Mouse (Mus musculus) kidney, postnatal 0 days (tissue): ENCODE results near the gene Wdr62. TPM values are rescaled to one million over a fixed set of nuclear protein-coding genes. Genes with fewer than 3 reads are reported as not detected.
A peak's percentile ranks its signal among the peaks of the same experiment; 100 is the strongest.

ENCODE experiments used
- ATAC-seq: fragments of 200-750 bp; cut with Nextera tagmentation; replicated peaks from 2 replicates; pipeline ENCODE4 v1.8.0; 2017; ENCODE audit warnings: low read depth, moderate number of reproducible peaks, moderate TSS enrichment, moderate library complexity; ENCODE audit not compliant: low FRiP score
- DNase-seq: peaks from one replicate; pipeline ENCODE4 v3.0.0-alpha.2; 2016; ENCODE audit warnings: low spot score
- H3K27ac ChIP-seq: fragments of 300-500 bp; sonication (generic); 2 replicates; pipeline ENCODE4 v1.5.1; 2014; ENCODE audit warnings: mild to moderate bottlenecking
- H3K27me3 ChIP-seq: fragments of 300-500 bp; sonication (generic); 2 replicates; pipeline ENCODE4 v1.6.1; 2014; ENCODE audit warnings: low read length, mixed read lengths; ENCODE audit not compliant: insufficient read depth
- H3K36me3 ChIP-seq: fragments of 300-500 bp; sonication (generic); 2 replicates; pipeline ENCODE4 v1.6.1; 2014; ENCODE audit warnings: low read length, mixed read lengths; ENCODE audit not compliant: insufficient read depth
- H3K4me1 ChIP-seq: fragments of 300-500 bp; sonication (generic); replicated peaks from 2 replicates; pipeline ENCODE4 v1.6.1; 2014; ENCODE audit warnings: antibody characterized with exemption, low read length, mixed read lengths; ENCODE audit not compliant: insufficient read depth
- H3K4me2 ChIP-seq: fragments of 300-500 bp; sonication (generic); 2 replicates; pipeline ENCODE4 v1.6.1; 2014; ENCODE audit warnings: mild to moderate bottlenecking, low read length, moderate library complexity, mixed read lengths
- H3K4me3 ChIP-seq: fragments of 300-500 bp; sonication (generic); replicated peaks from 2 replicates; pipeline ENCODE4 v1.5.1; 2014; ENCODE audit warnings: low read depth, low read length
- H3K9ac ChIP-seq: fragments of 300-500 bp; sonication (generic); 2 replicates; pipeline ENCODE4 v1.6.1; 2014; ENCODE audit warnings: low read depth, low read length
- H3K9me3 ChIP-seq: fragments of 300-500 bp; sonication (generic); replicated peaks from 2 replicates; pipeline ENCODE4 v1.6.1; 2016; ENCODE audit warnings: low read length, inconsistent platforms, mixed read lengths
- CTCF ChIP-seq: IDR thresholded peaks from 2 replicates; pipeline ENCODE4 v1.5.1; 2016; ENCODE audit warnings: antibody characterized with exemption, low read depth, mild to moderate bottlenecking, moderate library complexity
- WGBS: fragments of 180-500 bp; shearing (Covaris S2); extraction: QIAGEN DNeasy Blood & Tissue Kit; methylation state at CpG from one replicate; pipeline ENCODE4 v1.1.7; 2014; 5-methylcytosine and 5-hydroxymethylcytosine counted together
- polyA plus RNA-seq: library from polyadenylated mRNA; unstranded; fragments of >200 nt; fragmentation: Nextera tagmentation; extraction: Ambion mirVana; gene quantifications from 2 replicates; pipeline ENCODE4 v1.2.1, GENCODE M21; 2015

The Wdr62 gene
- polyA plus RNA-seq, 1 experiment from 2014 or later = 2.7 TPM

DNA sequence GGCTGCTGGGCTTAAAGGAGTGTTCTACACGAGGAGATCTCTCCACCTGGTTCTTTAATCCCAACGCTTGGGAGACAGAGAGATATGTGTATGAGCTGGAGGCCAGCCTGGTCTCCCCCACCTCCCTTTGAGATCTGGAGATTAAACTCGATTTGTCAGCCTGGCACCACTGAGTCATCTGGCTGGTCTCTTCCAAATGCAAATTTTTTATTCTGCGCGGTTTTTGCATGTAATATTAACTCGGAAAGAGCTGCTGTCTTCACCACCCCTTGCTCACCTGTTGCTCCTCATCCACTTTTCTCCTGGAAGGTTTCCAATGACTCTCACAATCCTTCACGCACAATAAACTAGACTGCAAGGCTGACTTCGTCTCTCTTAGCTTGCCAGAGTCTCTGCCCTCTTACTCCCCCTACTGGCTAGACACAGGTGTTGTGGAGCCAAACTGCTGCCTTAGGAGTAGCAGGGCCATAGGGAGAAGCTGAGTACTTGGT is 81.7 kb downstream of the Wdr62 start, which contains the start of gene Capns1:
Gene Capns1 (minus strand): TSS at position 331 of the 491 bp plus-strand sequence.
- no peak within 1 kb of the TSS for H3K9ac ChIP-seq
- peak within 1 kb of the TSS; percentile 51 for H3K27ac ChIP-seq
- no peaks in the 10 kb centered on the region for H3K27me3 ChIP-seq
- H3K4me3 ChIP-seq = no peak within 1 kb of the TSS
- DNase-seq (peak; percentile 94), ATAC-seq (no peak)
- H3K4me2 ChIP-seq = peak within 1 kb of the TSS; percentile 23; the same call in 1 of the 2 replicates
- no peaks in the 10 kb centered on the region for H3K9me3 ChIP-seq
- peaks cover 8% of the 10 kb centered on the region; the same call in 1 of the 2 replicates for H3K4me1 ChIP-seq
- H3K36me3 ChIP-seq = no peaks in the 10 kb centered on the region
- 7% methylated on average over 8 of the region's 8 CpGs for WGBS
- peak; percentile 94 for TF ChIP-seq CTCF

DNA sequence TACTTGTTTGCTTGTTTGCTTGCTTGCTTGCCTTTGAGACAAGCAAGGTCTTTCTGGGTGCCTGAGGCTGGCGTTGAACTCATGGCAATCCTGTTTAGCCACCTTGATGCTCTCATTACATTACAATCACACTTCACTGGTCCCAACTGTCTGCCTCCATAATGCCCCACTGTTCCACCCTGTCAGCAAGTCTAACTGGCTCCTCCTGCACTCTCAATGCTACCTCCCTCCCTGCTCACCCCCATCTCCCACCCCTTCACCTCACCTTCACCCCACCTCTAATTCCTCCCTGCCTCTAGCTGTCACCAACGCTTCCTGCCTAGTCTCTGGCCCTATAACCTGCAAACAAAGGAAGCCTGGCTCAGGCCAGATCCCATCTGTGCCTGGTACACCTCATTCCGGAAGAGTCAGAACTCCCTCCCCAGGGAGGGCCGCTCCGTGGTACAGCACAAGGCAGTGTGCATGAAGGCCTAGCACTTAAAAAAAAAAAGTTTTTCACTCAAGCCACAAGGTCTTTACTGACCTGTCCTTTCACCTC is 82.6 kb downstream of the Wdr62 start:
- DNase-seq = no peak
- ATAC-seq = no peak
- 37% methylated on average over 5 of the region's 5 CpGs for WGBS
- peak overlapping the region; percentile 51; the same call in 1 of the 2 replicates for H3K27ac ChIP-seq
- no peak overlapping the region for H3K9ac ChIP-seq
- no peak for TF ChIP-seq CTCF
- no peaks in the 10 kb centered on the region for H3K36me3 ChIP-seq
- no peaks in the 10 kb centered on the region for H3K9me3 ChIP-seq
- H3K4me3 ChIP-seq = no peak overlapping the region
- H3K4me1 ChIP-seq = peaks cover 17% of the 10 kb centered on the region
- no peak overlapping the region for H3K4me2 ChIP-seq
- H3K27me3 ChIP-seq = no peaks in the 10 kb centered on the region

DNA sequence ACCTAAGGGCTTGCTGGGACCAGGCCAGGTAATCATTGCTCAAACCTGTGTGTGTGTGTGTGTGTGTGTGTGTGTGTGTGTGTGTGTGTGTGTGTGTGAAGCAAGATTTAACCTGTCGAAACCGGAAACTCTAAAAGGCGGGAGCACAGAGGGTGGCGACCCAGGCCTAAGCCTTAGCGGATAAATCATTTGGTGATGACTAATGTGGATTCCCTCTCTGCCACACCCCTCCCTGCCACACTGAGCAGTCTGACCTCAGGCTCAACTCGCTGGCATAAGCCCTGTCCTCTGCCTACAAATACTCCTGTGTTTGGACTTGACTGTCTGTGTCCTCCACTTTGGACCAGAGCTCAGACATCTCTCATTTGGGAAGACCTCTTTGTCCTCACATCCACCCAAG is 84.0 kb downstream of the Wdr62 start:
- H3K4me2 ChIP-seq = no peak overlapping the region
- H3K27ac ChIP-seq = no peak overlapping the region
- 53% methylated on average over 6 of the region's 6 CpGs for WGBS
- peaks cover 20% of the 10 kb centered on the region for H3K4me1 ChIP-seq
- no peaks in the 10 kb centered on the region for H3K27me3 ChIP-seq
- DNase-seq = no peak
- TF ChIP-seq CTCF = no peak
- H3K9ac ChIP-seq = no peak overlapping the region
- no peaks in the 10 kb centered on the region for H3K9me3 ChIP-seq
- peaks cover 12% of the 10 kb centered on the region for H3K36me3 ChIP-seq
- no peak overlapping the region for H3K4me3 ChIP-seq
- peak; percentile 42; the same call in 1 of the 2 replicates for ATAC-seq

DNA sequence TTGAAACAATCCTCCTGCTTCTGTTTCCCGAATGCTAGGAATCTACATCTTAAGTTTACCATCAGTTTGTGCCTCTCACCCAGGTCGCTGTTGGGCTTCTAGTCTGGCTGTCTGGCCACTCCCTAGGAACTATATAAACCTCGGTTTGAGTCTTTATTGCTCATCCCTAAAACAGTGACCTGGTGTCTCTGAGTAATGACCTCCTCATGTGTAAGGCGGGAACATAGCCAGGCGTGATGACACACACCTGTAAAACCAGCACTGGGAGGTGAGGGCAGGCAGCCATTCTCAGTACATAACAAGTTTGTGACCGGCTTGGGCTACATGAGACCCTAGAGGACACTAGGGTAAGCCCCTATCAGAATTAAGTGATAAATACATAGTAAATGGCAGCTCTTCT is 84.8 kb downstream of the Wdr62 start:
- Histone ChIP-seq H3K4me1 (peaks cover 20% of the 10 kb centered on the region), H3K36me3 (peaks cover 15% of the 10 kb centered on the region), H3K4me2 (peak overlapping the region; percentile 83; the same call in 1 of the 2 replicates), H3K27me3 (no peaks in the 10 kb centered on the region), H3K4me3 (no peak overlapping the region), H3K9ac (no peak overlapping the region), H3K9me3 (no peaks in the 10 kb centered on the region), H3K27ac (no peak overlapping the region)
- DNase-seq (no peak), ATAC-seq (no peak)
- TF ChIP-seq CTCF = no peak
- 54% methylated on average over 6 of the region's 6 CpGs for WGBS

DNA sequence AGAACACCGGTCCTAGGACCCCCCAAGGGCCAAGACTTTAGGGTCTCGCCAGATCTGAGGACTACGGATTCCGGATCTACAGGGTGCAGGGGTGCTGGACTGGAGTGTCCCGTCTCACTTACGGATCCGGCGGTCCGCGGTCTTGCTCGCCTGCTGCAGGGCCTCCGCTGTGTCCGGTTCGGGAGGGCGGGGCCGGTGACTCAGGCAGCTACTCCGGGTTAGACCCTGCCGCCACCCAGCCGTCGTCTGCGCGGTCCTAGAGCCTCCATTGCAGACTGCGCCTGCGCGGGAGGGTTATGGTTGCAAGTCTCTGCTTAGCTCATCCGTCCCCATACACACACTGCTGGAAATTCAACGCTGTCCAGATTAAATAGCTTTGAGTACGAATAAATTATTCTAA is 85.3 kb downstream of the Wdr62 start:
- peaks cover 20% of the 10 kb centered on the region for H3K4me1 ChIP-seq
- no peak for TF ChIP-seq CTCF
- H3K36me3 ChIP-seq = peaks cover 18% of the 10 kb centered on the region
- DNase-seq = peak; percentile 98
- peak overlapping the region; percentile 81 for H3K9ac ChIP-seq
- peak; percentile 90 for ATAC-seq
- H3K27me3 ChIP-seq = no peaks in the 10 kb centered on the region
- under 1% methylated on average over 28 of the region's 28 CpGs for WGBS
- H3K27ac ChIP-seq = peak overlapping the region; percentile 94
- peak overlapping the region; percentile 83 for H3K4me2 ChIP-seq
- no peaks in the 10 kb centered on the region for H3K9me3 ChIP-seq
- H3K4me3 ChIP-seq = peak overlapping the region; percentile 70

DNA sequence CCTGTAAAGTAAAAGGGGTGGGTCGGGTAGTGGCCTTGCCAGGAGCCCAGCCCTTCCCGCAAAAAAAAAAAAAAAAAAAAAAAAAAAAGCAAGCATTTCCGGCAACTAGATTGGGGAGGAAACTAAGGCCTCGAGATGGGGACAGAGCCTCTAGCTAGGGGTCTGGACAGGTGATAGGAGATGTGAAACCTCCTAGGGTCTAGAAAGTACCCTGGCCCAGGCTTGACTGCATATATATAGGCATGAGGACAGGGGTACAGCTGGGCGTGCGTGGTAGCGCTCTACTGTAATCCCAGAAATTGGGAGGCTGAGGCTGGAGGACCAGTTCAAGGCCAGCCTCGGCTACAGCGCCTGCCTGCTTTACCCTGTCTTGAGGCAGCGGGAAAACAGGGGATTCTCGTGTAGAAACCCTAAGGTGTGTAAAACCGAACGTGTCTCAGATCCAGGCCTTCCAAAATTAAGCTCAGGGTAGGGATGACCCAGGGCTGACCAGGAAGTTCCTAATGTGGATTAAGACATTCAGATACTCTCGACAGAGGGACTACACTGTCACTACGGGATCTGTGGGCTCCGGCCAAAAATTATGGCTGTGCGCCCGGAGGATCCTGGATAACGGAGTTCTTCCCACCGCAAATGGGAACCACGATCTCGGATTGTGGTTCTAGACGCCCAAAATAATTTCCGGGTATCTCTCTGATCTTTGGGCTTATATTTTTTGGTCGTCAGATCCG is 86.0 kb downstream of the Wdr62 start:
- Histone ChIP-seq H3K4me1 (peaks cover 20% of the 10 kb centered on the region), H3K9me3 (no peaks in the 10 kb centered on the region), H3K4me2 (peak overlapping the region; percentile 83), H3K27ac (peak overlapping the region; percentile 94), H3K4me3 (peak overlapping the region; percentile 70), H3K9ac (peak overlapping the region; percentile 81), H3K36me3 (peaks cover 18% of the 10 kb centered on the region), H3K27me3 (no peaks in the 10 kb centered on the region)
- ATAC-seq (no peak), DNase-seq (peak; percentile 34)
- no peak for TF ChIP-seq CTCF
- WGBS = under 1% methylated on average over 26 of the region's 26 CpGs
